Mouse (Mus musculus) neural tube, embryonic 15.5 days (tissue): Measurements from ENCODE around the gene Tbx6. TPM values are rescaled to one million over a fixed set of nuclear protein-coding genes. Genes with fewer than 3 reads are reported as not detected.
A peak's percentile ranks its signal among the peaks of the same experiment; 100 is the strongest.

Experiments used
- ATAC-seq: fragments of 200-750 bp; cut with Nextera tagmentation; 2 replicates; pipeline ENCODE4 v1.8.0; 2017; ENCODE audit warnings: mild to moderate bottlenecking, moderate TSS enrichment, moderate library complexity; ENCODE audit not compliant: low FRiP score
- H3K27ac ChIP-seq: fragments of 300-500 bp; sonication (generic); replicated peaks from 2 replicates; pipeline ENCODE4 v1.5.1; 2015; ENCODE audit warnings: mild to moderate bottlenecking, inconsistent platforms
- H3K27me3 ChIP-seq: fragments of 300-500 bp; sonication (generic); replicated peaks from 2 replicates; pipeline ENCODE4 v1.6.1; 2015; ENCODE audit warnings: inconsistent platforms
- H3K36me3 ChIP-seq: fragments of 300-500 bp; sonication (generic); 2 replicates; pipeline ENCODE4 v1.6.1; 2015; ENCODE audit warnings: inconsistent platforms
- H3K4me1 ChIP-seq: fragments of 300-500 bp; sonication (generic); 2 replicates; pipeline ENCODE4 v1.6.1; 2015; ENCODE audit warnings: inconsistent platforms
- H3K4me2 ChIP-seq: fragments of 300-500 bp; sonication (generic); 2 replicates; pipeline ENCODE4 v1.6.1; 2015; ENCODE audit warnings: inconsistent platforms, mild to moderate bottlenecking, moderate library complexity
- H3K4me3 ChIP-seq: fragments of 300-500 bp; sonication (generic); replicated peaks from 2 replicates; pipeline ENCODE4 v1.5.1; 2015; ENCODE audit warnings: mild to moderate bottlenecking, inconsistent platforms
- H3K9ac ChIP-seq: fragments of 300-500 bp; sonication (generic); replicated peaks from 2 replicates; pipeline ENCODE4 v1.6.1; 2015; ENCODE audit warnings: mild to moderate bottlenecking, inconsistent platforms
- H3K9me3 ChIP-seq: fragments of 300-500 bp; sonication (generic); replicated peaks from 2 replicates; pipeline ENCODE4 v1.6.1; 2016; ENCODE audit warnings: inconsistent platforms
- WGBS: fragments of 180-500 bp; shearing (Covaris S2); methylation state at CpG from one replicate; pipeline ENCODE4 v1.1.7; 2015; ENCODE audit warnings: mixed read lengths; 5-methylcytosine and 5-hydroxymethylcytosine counted together
- polyA plus RNA-seq: library from polyadenylated mRNA; unstranded; fragments of >200 nt; fragmentation: Nextera tagmentation; extraction: Ambion mirVana; gene quantifications from 2 replicates; pipeline ENCODE4 v1.2.1, GENCODE M21; 2015

Gene Tbx6
- polyA plus RNA-seq, 1 experiment from 2014 or later: 0.35 TPM

DNA sequence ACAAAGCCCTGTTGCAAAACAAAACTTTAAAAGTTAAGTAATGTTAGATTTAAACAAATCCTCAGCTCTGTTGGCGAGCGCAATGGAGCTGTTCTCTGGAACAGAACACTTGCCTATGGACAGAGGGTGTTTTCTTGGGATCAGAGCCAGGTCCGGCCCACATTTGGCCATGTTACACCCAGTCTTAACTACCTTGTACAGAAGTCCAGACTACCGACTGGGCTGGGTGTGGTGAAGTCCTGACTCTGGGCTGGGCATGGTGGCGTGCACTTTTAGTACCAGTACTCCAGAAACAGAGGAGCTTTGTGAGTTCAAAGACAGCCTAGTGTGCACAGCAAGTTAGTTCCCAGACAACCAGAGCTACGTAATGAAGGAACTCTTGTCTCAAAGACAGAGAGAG lies 25.7 kb downstream of the Tbx6 start:
- Histone ChIP-seq H3K4me3 (no peak overlapping the region), H3K9me3 (no peaks in the 10 kb centered on the region), H3K9ac (no peak overlapping the region), H3K4me2 (no peak overlapping the region), H3K4me1 (peaks cover 23% of the 10 kb centered on the region), H3K27ac (no peak overlapping the region), H3K36me3 (no peaks in the 10 kb centered on the region), H3K27me3 (no peaks in the 10 kb centered on the region)
- WGBS: 86% methylated on average over 6 of the region's 6 CpGs
- ATAC-seq: no peak

GRCm38 (mm10) chr7:126807405-126807804 lies 26.1 kb downstream of the Tbx6 start:
- no peaks in the 10 kb centered on the region for H3K9me3 ChIP-seq
- H3K36me3 ChIP-seq: no peaks in the 10 kb centered on the region
- H3K4me3 ChIP-seq: 0 out of 2 replicates have a peak overlapping the region, but pooled peaks have one; percentile 78
- peaks cover 23% of the 10 kb centered on the region for H3K4me1 ChIP-seq
- H3K4me2 ChIP-seq: peak overlapping the region; percentile 92; the same call in 1 of the 2 replicates
- ATAC-seq: no peak
- H3K27me3 ChIP-seq: no peaks in the 10 kb centered on the region
- 77% methylated on average over 4 of the region's 4 CpGs for whole genome bisulfite sequencing
- H3K27ac ChIP-seq: no peak overlapping the region
- H3K9ac ChIP-seq: 0 out of 2 replicates have a peak overlapping the region, but pooled peaks have one; percentile 83

DNA sequence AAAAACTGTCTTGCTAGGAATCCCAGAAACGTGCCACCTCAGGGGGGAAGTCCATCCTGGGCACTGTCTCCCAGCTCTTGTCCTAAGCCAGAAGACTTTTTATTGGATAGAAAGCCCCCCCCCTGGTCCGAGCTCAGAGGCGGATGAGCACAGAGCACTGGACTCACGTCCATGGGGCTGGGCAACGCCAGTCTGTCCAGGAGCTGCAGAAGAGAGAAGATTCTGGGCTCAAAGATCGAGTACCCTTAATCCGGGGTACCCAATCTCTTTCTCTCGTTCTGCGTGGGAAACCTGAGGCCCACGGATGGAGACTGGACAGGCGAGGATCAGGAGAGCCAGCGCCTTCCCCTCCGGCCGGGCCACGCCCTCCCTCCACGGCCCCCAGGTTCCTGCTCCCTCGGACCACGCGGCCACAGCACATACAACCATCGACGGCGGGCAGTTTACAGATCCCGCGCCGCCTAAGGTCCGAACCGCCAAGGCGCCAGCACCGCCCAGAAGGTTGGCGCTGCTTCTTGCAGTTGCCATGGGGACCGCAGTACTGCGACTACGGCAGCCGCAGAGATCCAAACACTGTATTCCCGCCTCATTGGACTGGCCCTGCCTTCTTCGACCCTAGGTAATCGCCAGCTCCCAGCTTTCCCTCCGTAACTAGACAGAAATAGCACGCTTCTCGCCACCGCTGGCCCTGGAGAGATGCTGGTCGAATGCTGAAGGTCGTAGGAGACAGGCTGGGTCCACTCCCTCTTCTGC lies 27.6 kb downstream of the Tbx6 start:
- ATAC-seq: peak; percentile 92
- Histone ChIP-seq H3K27ac (peak overlapping the region; percentile 79), H3K4me2 (peak overlapping the region; percentile 92), H3K4me1 (peaks cover 23% of the 10 kb centered on the region), H3K36me3 (no peaks in the 10 kb centered on the region), H3K9ac (peak overlapping the region; percentile 83), H3K27me3 (no peaks in the 10 kb centered on the region), H3K4me3 (peak overlapping the region; percentile 78), H3K9me3 (no peaks in the 10 kb centered on the region)
- WGBS: under 1% methylated on average over 42 of the region's 43 CpGs

DNA sequence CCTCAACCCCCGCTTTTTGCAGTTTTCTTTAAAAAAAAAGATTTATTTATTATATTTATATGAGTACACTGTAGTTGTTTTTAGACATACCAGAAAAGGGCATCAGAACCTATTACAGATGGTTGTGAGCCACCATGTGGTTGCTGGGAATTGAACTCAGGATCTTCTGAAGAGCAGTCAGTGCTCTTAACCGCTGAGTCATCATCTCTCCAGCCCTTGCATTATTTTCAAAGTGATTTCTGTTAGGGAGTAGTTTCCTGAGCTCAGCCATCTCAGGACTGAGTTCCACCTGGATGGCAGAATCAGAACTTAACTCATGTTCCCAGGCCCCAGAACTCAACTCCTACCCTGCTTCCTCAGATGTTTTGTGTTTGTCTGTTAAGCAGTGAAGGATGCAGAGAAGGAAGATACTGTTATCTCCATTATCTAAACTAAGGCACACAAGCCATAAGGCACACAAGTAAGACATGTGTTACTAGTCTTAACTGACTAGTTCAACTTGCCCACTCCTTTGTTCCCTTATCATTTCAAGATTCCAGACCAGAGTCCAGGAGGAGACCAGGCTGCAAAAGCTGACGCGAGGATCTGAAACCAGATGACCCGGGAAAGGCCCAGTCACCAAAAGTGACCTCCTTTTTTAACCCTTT lies 28.6 kb downstream of the Tbx6 start:
- Histone ChIP-seq H3K27ac (peak overlapping the region; percentile 79; the same call in 1 of the 2 replicates), H3K9ac (no peak overlapping the region), H3K4me1 (peaks cover 23% of the 10 kb centered on the region), H3K4me3 (no peak overlapping the region), H3K27me3 (no peaks in the 10 kb centered on the region), H3K36me3 (no peaks in the 10 kb centered on the region), H3K9me3 (no peaks in the 10 kb centered on the region), H3K4me2 (peak overlapping the region; percentile 92)
- 75% methylated on average over 5 of the region's 5 CpGs for WGBS
- no peak for ATAC-seq

- no peak overlapping the region for H3K27ac ChIP-seq
- no peak overlapping the region for H3K9ac ChIP-seq
- H3K4me2 ChIP-seq: no peak overlapping the region
- no peaks in the 10 kb centered on the region for H3K36me3 ChIP-seq
- no peaks in the 10 kb centered on the region for H3K27me3 ChIP-seq
- no peak for ATAC-seq
- H3K4me3 ChIP-seq: no peak overlapping the region
- WGBS: 49% methylated on average over 8 of the region's 8 CpGs
- no peaks in the 10 kb centered on the region for H3K4me1 ChIP-seq
- H3K9me3 ChIP-seq: no peaks in the 10 kb centered on the region
Measured at GRCm38 (mm10) chr7:126815726-126816222, 34.5 kb downstream of the Tbx6 start.

DNA sequence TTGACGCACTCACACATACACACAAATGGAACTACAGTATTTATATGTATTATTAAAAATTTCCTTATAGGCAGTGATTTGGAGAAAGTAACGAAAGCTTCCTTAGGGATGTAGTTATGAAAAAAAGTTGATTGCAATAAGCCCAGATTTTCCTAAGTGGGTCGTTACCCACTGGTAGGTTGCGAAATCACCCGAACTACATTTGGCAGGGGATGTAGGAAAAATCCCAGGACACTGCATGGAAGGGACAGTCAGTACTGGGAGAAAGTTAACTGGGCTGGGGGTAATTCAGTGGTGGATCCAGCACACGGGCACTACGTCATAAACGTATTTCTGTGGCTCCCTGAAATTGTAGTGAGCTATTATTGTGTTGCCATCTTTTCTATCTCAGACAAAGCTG lies 35.2 kb downstream of the Tbx6 start:
- 84% methylated on average over 8 of the region's 8 CpGs for WGBS
- Histone ChIP-seq H3K4me2 (no peak overlapping the region), H3K9ac (no peak overlapping the region), H3K9me3 (no peaks in the 10 kb centered on the region), H3K27me3 (no peaks in the 10 kb centered on the region), H3K4me3 (no peak overlapping the region), H3K36me3 (no peaks in the 10 kb centered on the region), H3K4me1 (no peaks in the 10 kb centered on the region), H3K27ac (no peak overlapping the region)
- ATAC-seq: no peak

GRCm38 (mm10) chr7:126817595-126817994 lies 36.3 kb downstream of the Tbx6 start:
- H3K4me1 ChIP-seq: peaks cover 8% of the 10 kb centered on the region
- H3K4me3 ChIP-seq: no peak overlapping the region
- no peaks in the 10 kb centered on the region for H3K36me3 ChIP-seq
- 86% methylated on average over 7 of the region's 7 CpGs for WGBS
- H3K4me2 ChIP-seq: no peak overlapping the region
- H3K27ac ChIP-seq: no peak overlapping the region
- no peak for ATAC-seq
- no peaks in the 10 kb centered on the region for H3K9me3 ChIP-seq
- no peaks in the 10 kb centered on the region for H3K27me3 ChIP-seq
- no peak overlapping the region for H3K9ac ChIP-seq

DNA sequence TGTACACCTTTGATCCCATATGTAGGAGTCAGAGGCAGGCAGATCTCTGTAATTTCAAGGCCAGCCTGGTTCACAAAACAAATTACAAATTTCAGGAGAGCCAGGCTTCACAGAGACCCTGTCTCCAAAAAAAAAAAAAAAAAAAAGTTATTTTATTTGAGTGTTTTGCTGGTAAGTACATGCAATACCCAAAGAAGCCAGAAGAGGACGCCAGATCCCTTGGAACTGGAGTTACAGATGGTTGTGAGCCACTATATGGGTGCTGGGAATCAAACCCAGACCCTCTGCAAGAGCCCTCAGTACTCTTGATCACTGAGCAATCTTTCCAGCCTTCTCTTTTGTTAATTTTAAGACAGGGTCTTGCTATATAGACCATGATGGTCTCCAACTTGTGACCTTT lies 37.5 kb downstream of the Tbx6 start:
- H3K27ac ChIP-seq: no peak overlapping the region
- H3K9me3 ChIP-seq: no peaks in the 10 kb centered on the region
- H3K9ac ChIP-seq: no peak overlapping the region
- H3K4me1 ChIP-seq: peaks cover 11% of the 10 kb centered on the region
- H3K36me3 ChIP-seq: no peaks in the 10 kb centered on the region
- H3K27me3 ChIP-seq: no peaks in the 10 kb centered on the region
- ATAC-seq: no peak
- 25% methylated on average over 1 of the region's 1 CpGs for WGBS
- no peak overlapping the region for H3K4me2 ChIP-seq
- H3K4me3 ChIP-seq: no peak overlapping the region

- Histone ChIP-seq H3K4me3 (peak overlapping the region; percentile 68), H3K9ac (peak overlapping the region; percentile 89), H3K4me1 (peaks cover 42% of the 10 kb centered on the region), H3K27me3 (no peaks in the 10 kb centered on the region), H3K4me2 (peak overlapping the region; percentile 64), H3K36me3 (no peaks in the 10 kb centered on the region), H3K9me3 (no peaks in the 10 kb centered on the region), H3K27ac (peak overlapping the region; percentile 90)
- ATAC-seq: no peak
- WGBS: 24% methylated on average over 7 of the region's 7 CpGs
Measured at GRCm38 (mm10) chr7:126821835-126822511, 40.7 kb downstream of the Tbx6 start.

DNA sequence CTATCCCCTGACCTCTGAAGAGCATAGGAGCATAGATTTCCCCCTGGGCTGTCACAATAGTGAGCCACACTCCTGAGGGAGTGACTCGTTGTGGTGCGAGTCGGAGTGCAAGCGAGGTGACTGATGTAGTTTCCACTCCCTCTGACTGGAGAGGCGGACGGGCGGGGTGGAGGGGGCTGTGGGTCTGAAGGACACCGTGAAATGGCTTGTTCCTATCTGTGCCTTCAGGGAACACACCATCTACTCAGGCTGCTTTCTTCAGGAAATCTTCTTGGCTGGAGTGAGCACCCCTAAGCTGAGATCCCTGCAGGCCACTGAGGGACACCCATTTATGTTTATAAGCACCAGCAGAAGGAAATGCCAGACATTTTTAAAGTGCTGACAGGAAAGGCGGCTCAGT lies 41.5 kb downstream of the Tbx6 start:
- WGBS: 9% methylated on average over 9 of the region's 9 CpGs
- ATAC-seq: peak; percentile 29

GRCm38 (mm10) chr7:126823202-126823711 lies 42.0 kb downstream of the Tbx6 start:
- Histone ChIP-seq H3K4me3 (peak overlapping the region; percentile 68), H3K4me2 (peak overlapping the region; percentile 64), H3K4me1 (peaks cover 49% of the 10 kb centered on the region)

More for the DNA sequence above, 41.5 kb downstream of the Tbx6 start:
- peak overlapping the region; percentile 89 for H3K9ac ChIP-seq
- H3K27me3 ChIP-seq: no peaks in the 10 kb centered on the region
- peak overlapping the region; percentile 90 for H3K27ac ChIP-seq
- peak overlapping the region; percentile 64 for H3K4me2 ChIP-seq
- H3K9me3 ChIP-seq: no peaks in the 10 kb centered on the region
- peaks cover 49% of the 10 kb centered on the region for H3K4me1 ChIP-seq
- H3K36me3 ChIP-seq: 0 out of 2 replicates have a peak, but pooled peaks cover 4% of the 10 kb centered on the region
- H3K4me3 ChIP-seq: peak overlapping the region; percentile 68

More at GRCm38 (mm10) chr7:126823202-126823711, 42.0 kb downstream of the Tbx6 start:
- Histone ChIP-seq H3K9ac (peak overlapping the region; percentile 89), H3K27me3 (no peaks in the 10 kb centered on the region), H3K9me3 (no peaks in the 10 kb centered on the region), H3K36me3 (0 out of 2 replicates have a peak, but pooled peaks cover 4% of the 10 kb centered on the region), H3K27ac (peak overlapping the region; percentile 90)
- ATAC-seq: peak; percentile 88
- under 1% methylated on average over 12 of the region's 19 CpGs for WGBS
